Mouse (Mus musculus) spleen, adult 12 weeks (tissue): ENCODE results near the gene Ces1b.

Source experiments
- DNase-seq: peaks from one replicate; pipeline ENCODE4 v3.0.0; 2022; ENCODE audit warnings: low spot score

Ces1b gene

DNA sequence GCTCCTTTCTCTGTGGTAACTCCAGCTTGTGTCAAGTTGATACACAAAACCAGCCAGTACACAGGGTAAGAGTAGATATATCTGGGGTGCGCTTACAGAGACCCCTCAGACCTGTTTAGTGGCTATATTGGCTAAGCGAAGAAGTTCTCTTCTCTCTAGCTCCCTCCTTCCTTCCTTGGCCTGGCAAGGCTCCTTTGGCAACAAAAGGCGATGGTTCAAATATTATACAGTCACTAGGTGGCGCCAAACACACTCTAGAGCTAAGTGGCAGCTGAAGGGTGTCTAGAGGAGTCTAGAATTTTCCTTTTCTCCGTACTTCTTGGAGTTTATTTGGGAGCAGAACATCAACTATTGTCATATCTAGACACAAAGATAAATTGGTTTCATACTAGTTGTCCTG lies 69.5 kb downstream of the Ces1b start:
- no peak for DNase-seq
